Mouse (Mus musculus): ENCODE measurements around the gene Pfn1. TPM values are rescaled to one million over a fixed set of nuclear protein-coding genes. Genes with fewer than 3 reads are reported as not detected.

Gene Pfn1
- polyA plus RNA-seq, 1 experiment from 2014 or later, result 1,872 TPM

DNA sequence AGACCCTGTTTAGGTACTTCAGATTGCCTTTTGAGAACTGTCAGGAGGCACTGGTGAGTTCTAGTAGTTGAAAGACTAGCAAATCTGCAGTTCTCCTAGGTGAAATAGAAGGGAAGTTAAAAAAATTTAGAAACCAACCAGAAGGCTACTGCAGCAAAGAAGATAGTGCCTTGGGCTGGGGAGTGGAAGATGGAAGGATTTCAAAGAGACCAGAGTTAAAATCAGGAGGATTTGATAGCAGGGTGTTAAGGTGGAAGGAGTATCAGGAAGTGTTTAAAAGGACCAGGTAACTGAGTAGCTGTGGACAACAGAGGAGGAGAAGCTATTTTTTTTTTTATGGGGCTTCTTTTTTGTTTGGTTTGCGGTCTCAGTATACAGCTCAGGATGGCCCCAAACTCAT, 16.7 kb downstream of the Pfn1 start:
- Histone ChIP-seq H3K4me1 (replicated peaks) (no peaks in the 10 kb centered on the region), H3K4me3 (no peak overlapping the region), H3K27me3 (ENCODE audit: insufficient read depth, poor library complexity, severe bottlenecking) (no peaks in the 10 kb centered on the region), H3K36me3 (peaks cover 2% of the 10 kb centered on the region), H3K9me3 (no peaks in the 10 kb centered on the region), H3K27ac (no peak overlapping the region)
- 94% methylated on average over 1 of the region's 1 CpGs for WGBS
- DNase-seq (ENCODE audit: low spot score), result no peak

DNA sequence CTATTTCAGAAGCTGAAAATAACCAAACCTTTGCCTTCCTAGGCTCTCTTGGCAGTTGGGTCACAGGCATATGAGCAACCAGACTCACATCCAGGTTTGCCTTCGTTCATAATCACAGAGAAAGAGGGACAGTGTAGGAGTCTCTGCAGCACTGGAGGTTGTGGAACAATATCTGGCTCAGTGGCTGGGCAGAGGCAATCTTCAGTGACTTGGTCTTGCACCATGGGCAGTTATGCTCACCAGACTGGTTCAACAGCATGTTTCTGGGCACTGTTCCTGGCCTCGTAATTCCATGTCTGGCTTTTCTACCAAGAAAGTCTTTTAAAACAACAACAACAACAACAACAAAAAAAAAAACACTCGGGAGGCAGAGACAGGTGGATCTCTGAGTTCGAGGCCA, 18.8 kb downstream of the Pfn1 start:
- Histone ChIP-seq H3K27ac (no peak overlapping the region), H3K27me3 (ENCODE audit: insufficient read depth, poor library complexity, severe bottlenecking) (no peaks in the 10 kb centered on the region), H3K4me3 (no peak overlapping the region), H3K4me1 (replicated peaks) (no peaks in the 10 kb centered on the region), H3K36me3 (no peaks in the 10 kb centered on the region), H3K9me3 (no peaks in the 10 kb centered on the region)
- no peak for DNase-seq (ENCODE audit: low spot score)
- 84% methylated on average over 4 of the region's 4 CpGs for WGBS

DNA sequence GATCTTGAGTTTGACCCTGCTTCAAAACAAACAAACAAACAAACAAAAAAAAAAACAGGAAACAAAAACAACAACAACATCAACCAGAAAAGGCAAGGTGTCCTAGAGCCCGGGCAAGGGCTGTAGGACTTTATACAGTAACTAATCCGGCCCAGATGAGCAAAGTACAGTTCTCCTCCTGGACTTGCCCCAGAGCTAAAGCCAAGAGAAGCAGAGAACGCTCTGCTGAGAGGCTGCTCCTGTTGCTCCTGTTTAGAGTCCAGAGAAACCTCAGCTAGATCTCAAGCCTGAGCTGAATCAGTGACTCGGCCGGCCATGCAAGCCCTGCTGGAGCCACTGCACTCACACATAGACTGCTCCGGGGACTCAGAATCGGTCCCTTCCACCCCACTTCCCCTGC, 24.3 kb downstream of the Pfn1 start:
- H3K36me3 ChIP-seq, result no peaks in the 10 kb centered on the region
- 71% methylated on average over 7 of the region's 7 CpGs for WGBS
- H3K27me3 ChIP-seq (ENCODE audit: insufficient read depth, poor library complexity, severe bottlenecking), result no peaks in the 10 kb centered on the region
- no peaks in the 10 kb centered on the region for H3K9me3 ChIP-seq
- H3K4me1 ChIP-seq (replicated peaks), result no peaks in the 10 kb centered on the region
- DNase-seq (ENCODE audit: low spot score), result no peak
- no peak overlapping the region for H3K27ac ChIP-seq
- no peak overlapping the region for H3K4me3 ChIP-seq

DNA sequence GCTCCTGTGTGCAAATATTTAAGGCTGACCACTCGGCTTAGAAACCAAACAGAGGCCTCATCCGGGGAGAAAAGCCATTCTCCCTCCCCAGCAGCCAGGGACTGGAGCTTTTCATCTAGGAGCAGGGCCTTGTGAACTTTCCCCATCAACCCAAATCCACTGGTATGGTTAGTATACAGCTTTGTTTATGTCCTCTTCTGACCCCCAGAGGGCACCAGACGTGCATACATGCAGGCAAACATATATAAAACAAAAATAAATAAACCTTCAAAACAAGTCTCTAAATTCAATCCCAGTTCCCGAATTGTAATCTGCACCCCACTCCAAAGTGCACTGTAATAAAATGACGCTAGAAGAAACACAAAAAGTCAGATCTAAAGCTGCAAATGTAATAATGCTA, 24.9 kb downstream of the Pfn1 start:
- H3K4me3 ChIP-seq, result no peak overlapping the region
- no peak overlapping the region for H3K27ac ChIP-seq
- H3K27me3 ChIP-seq (ENCODE audit: insufficient read depth, poor library complexity, severe bottlenecking), result no peaks in the 10 kb centered on the region
- no peak for DNase-seq (ENCODE audit: low spot score)
- H3K9me3 ChIP-seq, result no peaks in the 10 kb centered on the region
- no peaks in the 10 kb centered on the region for H3K36me3 ChIP-seq
- H3K4me1 ChIP-seq (replicated peaks), result no peaks in the 10 kb centered on the region
- 63% methylated on average over 5 of the region's 5 CpGs for WGBS

DNA sequence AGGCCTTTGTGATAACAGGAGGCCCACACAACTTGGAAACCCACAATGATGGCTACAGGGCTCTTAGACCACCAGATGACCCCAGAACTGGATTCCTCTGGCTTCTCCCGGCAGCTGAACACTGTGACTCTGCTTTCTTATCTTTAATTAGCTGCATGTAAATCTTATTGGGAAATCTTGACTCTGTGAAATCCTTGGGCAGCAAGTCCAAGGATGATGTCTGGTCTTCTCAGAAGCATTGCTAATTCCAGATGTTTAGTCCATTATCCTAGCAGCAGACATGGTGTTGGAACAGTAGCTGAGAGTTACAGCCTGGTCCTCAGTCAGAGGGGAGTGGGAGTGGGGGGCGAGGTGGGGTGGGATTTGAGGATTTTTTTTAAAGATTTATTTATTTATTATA, 26.0 kb downstream of the Pfn1 start:
- Histone ChIP-seq H3K4me1 (replicated peaks) (no peaks in the 10 kb centered on the region), H3K27me3 (ENCODE audit: insufficient read depth, poor library complexity, severe bottlenecking) (no peaks in the 10 kb centered on the region), H3K36me3 (no peaks in the 10 kb centered on the region), H3K4me3 (no peak overlapping the region), H3K27ac (no peak overlapping the region), H3K9me3 (no peaks in the 10 kb centered on the region)
- whole genome bisulfite sequencing, result 82% methylated on average over 2 of the region's 2 CpGs
- no peak for DNase-seq (ENCODE audit: low spot score)

DNA sequence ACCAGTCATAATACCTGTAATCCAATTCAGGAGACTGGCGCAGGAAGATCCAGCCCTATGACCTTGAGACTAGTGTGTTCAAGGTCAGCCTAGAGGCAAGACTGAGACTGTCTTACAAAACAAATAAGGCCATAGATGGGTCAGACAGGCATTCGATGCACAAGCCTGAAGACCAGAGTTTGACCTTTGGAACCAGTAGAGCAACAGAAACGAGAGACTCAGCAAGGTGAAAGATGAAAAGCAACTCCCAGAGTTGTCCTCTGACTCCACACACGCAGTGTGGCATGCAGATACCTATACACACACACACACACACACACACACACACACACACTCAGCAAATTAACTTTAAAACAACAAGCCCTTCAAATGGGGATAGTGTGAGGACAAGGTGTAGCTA, 27.6 kb downstream of the Pfn1 start:
- 69% methylated on average over 4 of the region's 4 CpGs for WGBS
- Histone ChIP-seq H3K4me1 (replicated peaks) (peaks cover 4% of the 10 kb centered on the region; the same call in 1 of the 2 replicates), H3K27ac (no peak overlapping the region), H3K36me3 (no peaks in the 10 kb centered on the region), H3K9me3 (no peaks in the 10 kb centered on the region), H3K4me3 (no peak overlapping the region), H3K27me3 (ENCODE audit: insufficient read depth, poor library complexity, severe bottlenecking) (no peaks in the 10 kb centered on the region)
- no peak for DNase-seq (ENCODE audit: low spot score)

DNA sequence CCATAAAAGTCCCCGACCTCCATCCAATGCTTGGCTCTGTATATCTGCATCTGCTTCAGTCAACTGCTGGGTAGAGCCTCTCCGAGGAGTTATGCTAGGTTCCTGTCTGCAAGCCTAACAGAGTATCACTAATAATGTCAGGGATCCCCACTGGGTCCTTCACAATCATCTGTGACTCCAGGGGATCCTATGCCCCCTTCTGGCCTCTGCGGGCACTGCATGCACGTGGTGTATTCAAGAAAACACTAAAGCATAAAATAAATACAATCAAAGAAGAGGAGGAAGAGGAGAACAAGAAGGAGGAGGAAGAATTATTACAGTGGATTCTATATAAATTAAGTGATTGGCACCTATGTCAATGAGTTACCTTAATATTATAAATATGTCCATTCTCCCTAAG, 29.0 kb downstream of the Pfn1 start:
- no peaks in the 10 kb centered on the region for H3K36me3 ChIP-seq
- peak; percentile 55 for DNase-seq (ENCODE audit: low spot score)
- no peak overlapping the region for H3K27ac ChIP-seq
- H3K9me3 ChIP-seq, result no peaks in the 10 kb centered on the region
- H3K4me3 ChIP-seq, result no peak overlapping the region
- H3K27me3 ChIP-seq (ENCODE audit: insufficient read depth, poor library complexity, severe bottlenecking), result no peaks in the 10 kb centered on the region
- 51% methylated on average over 4 of the region's 4 CpGs for WGBS
- peaks cover 6% of the 10 kb centered on the region; the same call in 1 of the 2 replicates for H3K4me1 ChIP-seq (replicated peaks)

DNA sequence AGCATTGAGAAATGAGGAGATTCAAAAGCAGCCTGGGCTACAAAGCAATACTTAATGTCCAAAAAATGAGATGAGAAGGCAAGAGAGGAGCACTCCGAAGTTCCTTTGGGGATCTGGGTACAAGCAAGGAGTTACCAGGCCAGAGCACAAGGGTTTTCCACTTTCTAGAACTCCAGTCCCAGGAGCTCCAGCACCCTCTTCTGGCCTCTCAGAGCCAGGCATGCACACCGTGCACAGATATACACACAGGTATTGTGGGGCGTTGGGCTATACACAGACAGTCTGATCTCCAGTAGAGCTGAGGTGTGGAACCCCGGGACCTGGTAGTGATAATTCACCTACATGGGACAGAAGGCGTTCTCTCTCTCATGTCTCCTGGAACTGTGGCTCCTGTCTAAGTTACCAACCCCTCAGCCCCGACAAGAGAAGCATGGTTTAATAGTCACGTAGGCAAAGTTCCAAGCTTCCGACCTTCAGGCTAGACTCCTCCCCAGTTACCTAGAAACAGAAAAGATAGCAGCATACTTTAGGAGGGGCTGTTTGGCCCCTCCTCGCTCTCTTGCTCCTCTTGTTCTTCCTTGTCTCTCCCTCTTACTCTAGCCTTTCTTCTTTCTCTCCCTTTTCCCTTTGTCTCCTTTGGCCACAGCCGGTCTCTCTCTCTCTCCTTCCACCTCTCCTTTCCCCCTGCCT, 31.2 kb downstream of the Pfn1 start:
- H3K27me3 ChIP-seq (ENCODE audit: insufficient read depth, poor library complexity, severe bottlenecking), result no peaks in the 10 kb centered on the region
- 82% methylated on average over 10 of the region's 10 CpGs for WGBS
- no peak overlapping the region for H3K4me3 ChIP-seq
- no peak for DNase-seq (ENCODE audit: low spot score)
- no peak overlapping the region for H3K27ac ChIP-seq
- no peaks in the 10 kb centered on the region for H3K9me3 ChIP-seq
- H3K4me1 ChIP-seq (replicated peaks), result peaks cover 6% of the 10 kb centered on the region; the same call in 1 of the 2 replicates
- no peaks in the 10 kb centered on the region for H3K36me3 ChIP-seq

DNA sequence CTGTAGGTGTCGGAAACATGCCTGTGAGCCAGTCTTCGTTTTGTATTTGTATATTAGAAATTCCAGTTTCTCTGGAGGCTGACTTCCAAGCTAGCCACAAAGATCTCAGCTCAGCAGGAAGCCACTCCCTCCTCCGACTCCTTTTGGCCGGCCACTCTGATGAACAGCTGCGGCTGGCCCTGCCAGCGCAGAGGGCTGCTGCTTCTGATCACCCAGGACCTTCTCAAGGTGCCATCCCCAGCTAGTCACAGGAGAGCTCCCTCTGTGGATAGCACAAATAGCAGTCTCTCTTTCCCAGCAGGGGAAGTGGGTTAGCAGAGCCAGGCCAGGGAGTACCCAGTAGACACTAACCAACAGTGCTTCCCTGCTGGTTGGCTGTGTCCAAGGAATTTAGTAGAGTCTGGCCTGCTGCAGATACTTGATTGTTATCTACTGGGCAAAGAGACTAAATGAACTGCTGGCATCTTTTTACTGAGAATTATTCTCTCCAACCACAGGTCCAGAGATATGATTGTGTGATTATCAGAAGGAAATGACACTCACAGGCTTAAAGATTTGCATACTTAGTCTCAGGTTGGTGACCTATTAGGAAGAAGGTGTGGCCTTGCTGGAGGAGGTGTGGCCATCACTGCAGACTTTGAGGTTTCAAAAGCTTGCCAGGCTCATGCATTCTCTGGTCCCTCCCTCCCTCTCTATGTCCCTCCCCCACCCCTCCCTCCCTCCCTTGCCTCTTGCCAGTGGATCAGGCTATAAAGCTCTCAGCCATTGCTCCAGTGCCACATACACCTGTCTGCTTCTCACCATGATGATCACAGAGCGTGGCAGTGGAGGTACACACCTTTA, 32.3 kb downstream of the Pfn1 start:
- Histone ChIP-seq H3K4me3 (no peak overlapping the region), H3K4me1 (replicated peaks) (peaks cover 6% of the 10 kb centered on the region; the same call in 1 of the 2 replicates), H3K36me3 (no peaks in the 10 kb centered on the region), H3K27me3 (ENCODE audit: insufficient read depth, poor library complexity, severe bottlenecking) (no peaks in the 10 kb centered on the region), H3K27ac (no peak overlapping the region), H3K9me3 (no peaks in the 10 kb centered on the region)
- 46% methylated on average over 7 of the region's 7 CpGs for WGBS
- no peak for DNase-seq (ENCODE audit: low spot score)

DNA sequence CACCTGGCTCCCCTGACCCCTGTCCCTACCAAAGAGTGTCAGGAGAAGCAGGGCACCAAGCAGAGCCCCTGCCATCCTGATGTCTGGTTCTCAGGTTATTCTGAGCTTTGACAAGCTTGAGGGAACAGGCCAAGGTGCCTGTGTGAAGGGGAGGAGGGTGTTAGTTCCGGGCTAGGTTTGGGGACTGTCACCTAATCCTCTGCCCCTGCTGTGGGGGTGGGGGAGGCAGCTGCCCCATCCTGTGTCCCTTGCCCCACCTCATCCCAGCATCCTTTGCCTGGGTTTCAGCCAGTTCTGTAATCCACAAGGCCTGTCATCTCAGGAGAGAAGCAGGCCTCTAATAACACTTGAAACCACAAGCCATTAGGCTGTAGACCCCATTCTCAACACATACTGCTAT, 35.3 kb downstream of the Pfn1 start, which contains the start of gene Chrne:
Gene Chrne (minus strand): TSS at position 116 of the 400 bp plus-strand sequence.
- 58% methylated on average over 1 of the region's 1 CpGs for WGBS

DNA sequence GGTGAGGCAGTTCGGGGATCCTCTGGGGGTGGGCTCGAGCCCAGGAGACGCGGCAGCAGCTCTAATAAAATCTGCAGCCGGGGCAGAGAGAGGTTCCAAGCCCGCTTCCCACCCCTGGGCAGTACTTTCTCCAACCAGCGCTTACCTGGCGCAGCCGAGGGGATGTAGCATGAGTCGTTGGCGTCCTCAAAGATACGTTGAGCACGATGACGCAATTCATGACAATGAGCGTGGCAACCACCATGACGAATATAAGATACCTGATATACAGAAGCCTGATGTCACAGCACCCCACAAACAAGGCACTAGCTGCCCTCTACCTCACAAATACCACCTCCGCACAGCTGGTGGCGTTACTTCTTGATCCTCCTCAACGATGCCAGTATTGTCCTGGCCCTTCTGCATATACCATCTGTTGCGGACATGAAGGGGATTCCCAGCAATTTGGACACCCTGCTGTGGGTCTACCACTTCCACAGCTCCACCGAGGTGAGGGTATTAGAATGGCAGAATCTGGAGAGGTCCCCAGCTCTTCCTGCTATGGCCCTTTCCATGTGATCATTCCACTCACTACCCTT, 38.8 kb downstream of the Pfn1 start, which contains the start of gene 4930544D05Rik:
Gene 4930544D05Rik (plus strand): TSS at position 333 of the 578 bp plus-strand sequence.
- peak within 1 kb of the TSS; percentile 51 for H3K4me3 ChIP-seq
- H3K36me3 ChIP-seq, result peaks cover 33% of the 10 kb centered on the region
- peaks cover 22% of the 10 kb centered on the region for H3K27me3 ChIP-seq (ENCODE audit: insufficient read depth, poor library complexity, severe bottlenecking)
- WGBS, result 14% methylated on average over 21 of the region's 21 CpGs
- H3K9me3 ChIP-seq, result no peaks in the 10 kb centered on the region
- no peak for DNase-seq (ENCODE audit: low spot score)
- peak within 1 kb of the TSS; percentile 69 for H3K27ac ChIP-seq
- H3K4me1 ChIP-seq (replicated peaks), result peaks cover 17% of the 10 kb centered on the region

More for the DNA sequence above, 35.3 kb downstream of the Pfn1 start, which contains the start of gene Chrne:
- Histone ChIP-seq H3K9me3 (no peaks in the 10 kb centered on the region), H3K36me3 (no peaks in the 10 kb centered on the region), H3K4me3 (no peak within 1 kb of the TSS), H3K27me3 (ENCODE audit: insufficient read depth, poor library complexity, severe bottlenecking) (peaks cover 22% of the 10 kb centered on the region), H3K4me1 (replicated peaks) (peaks cover 24% of the 10 kb centered on the region), H3K27ac (no peak within 1 kb of the TSS)
- DNase-seq (ENCODE audit: low spot score), result no peak

DNA sequence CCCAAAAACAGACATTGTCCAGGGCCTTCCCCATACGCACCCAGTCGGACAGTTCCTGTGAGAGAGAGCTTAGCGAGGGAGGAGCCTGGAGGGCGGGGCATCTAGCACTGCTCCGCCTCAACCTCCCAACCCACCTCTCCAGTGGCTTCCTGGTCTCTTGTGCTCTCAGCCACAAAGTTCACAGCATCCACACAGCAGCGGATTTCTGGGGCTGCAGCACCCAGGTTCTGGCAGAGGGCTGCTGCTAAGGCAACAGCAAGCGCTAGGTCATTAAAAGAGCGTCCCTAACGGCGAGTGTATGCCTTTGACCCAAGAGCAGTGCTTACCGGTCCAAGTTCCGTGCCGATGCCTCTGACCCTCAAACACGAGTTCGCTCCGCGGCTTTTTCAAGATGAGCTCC, 39.4 kb downstream of the Pfn1 start:
- H3K9me3 ChIP-seq, result no peaks in the 10 kb centered on the region
- peaks cover 17% of the 10 kb centered on the region for H3K4me1 ChIP-seq (replicated peaks)
- peaks cover 39% of the 10 kb centered on the region for H3K36me3 ChIP-seq
- DNase-seq (ENCODE audit: low spot score), result peak; percentile 44
- H3K27ac ChIP-seq, result peak overlapping the region; percentile 69
- 2% methylated on average over 17 of the region's 17 CpGs for WGBS
- H3K27me3 ChIP-seq (ENCODE audit: insufficient read depth, poor library complexity, severe bottlenecking), result peaks cover 22% of the 10 kb centered on the region
- peak overlapping the region; percentile 51 for H3K4me3 ChIP-seq

DNA sequence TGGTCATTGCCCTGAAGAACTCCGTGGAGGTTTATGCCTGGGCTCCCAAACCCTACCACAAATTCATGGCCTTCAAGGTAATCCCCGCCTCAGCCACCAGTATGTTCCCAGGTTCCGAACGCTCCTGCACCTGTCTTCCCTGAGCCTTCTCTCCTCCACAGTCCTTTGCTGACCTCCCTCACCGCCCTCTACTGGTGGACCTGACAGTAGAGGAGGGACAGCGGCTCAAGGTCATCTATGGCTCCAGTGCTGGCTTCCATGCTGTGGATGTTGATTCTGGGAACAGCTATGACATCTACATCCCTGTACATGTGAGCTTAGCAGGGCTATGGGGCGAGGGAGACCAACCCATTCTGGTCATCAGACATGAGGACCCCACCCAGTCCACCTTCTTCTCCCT, 41.9 kb downstream of the Pfn1 start:
- Histone ChIP-seq H3K27me3 (ENCODE audit: insufficient read depth, poor library complexity, severe bottlenecking) (peaks cover 22% of the 10 kb centered on the region), H3K36me3 (peaks cover 64% of the 10 kb centered on the region), H3K4me3 (no peak overlapping the region), H3K9me3 (no peaks in the 10 kb centered on the region), H3K4me1 (replicated peaks) (peaks cover 17% of the 10 kb centered on the region), H3K27ac (no peak overlapping the region)
- no peak for DNase-seq (ENCODE audit: low spot score)
- 82% methylated on average over 7 of the region's 7 CpGs for WGBS
